Mouse (Mus musculus) CH12.LX (cell line): Measurements from ENCODE around the gene Hip1. TPM values are rescaled to one million over a fixed set of nuclear protein-coding genes. Genes with fewer than 3 reads are reported as not detected.

Source experiments
- DNase-seq: peaks from one replicate; pipeline ENCODE4 v3.0.0-alpha.2; 2013; ENCODE audit errors: extremely low read depth
- H3K27ac ChIP-seq: 2 replicates; pipeline ENCODE4 v1.5.1; 2012; ENCODE audit warnings: low read depth, mild to moderate bottlenecking, control low read depth, moderate library complexity; ENCODE audit not compliant: insufficient read depth
- H3K27me3 ChIP-seq: replicated peaks from 2 replicates; pipeline ENCODE3; 2012; ENCODE audit warnings: inconsistent platforms
- H3K36me3 ChIP-seq, 2 experiments: replicated peaks in 1 of 2; 2 replicates each; pipeline versions ENCODE3 to v1.6.1; 2012; ENCODE audit warnings: inconsistent platforms in 1 of 2, low read length in 1 of 2, mild to moderate bottlenecking in 1 of 2, mixed read lengths in 1 of 2, moderate library complexity in 1 of 2; ENCODE audit not compliant: control insufficient read depth in 1 of 2, insufficient read depth in 1 of 2
- H3K4me1 ChIP-seq, 2 experiments: 2 replicates each; pipeline ENCODE4 v1.6.1; 2012; ENCODE audit warnings: inconsistent platforms in 1 of 2, moderate library complexity in 1 of 2; ENCODE audit not compliant: insufficient read depth in 2 of 2, control insufficient read depth in 1 of 2
- H3K4me2 ChIP-seq: 2 replicates; pipeline ENCODE4 v1.6.1; 2012; ENCODE audit warnings: low read depth, mild to moderate bottlenecking, control low read depth; ENCODE audit not compliant: poor library complexity, insufficient read depth, severe bottlenecking
- H3K4me3 ChIP-seq, 3 experiments: fragments of 150-350 bp in 1 of 3; sonication (generic) in 1 of 3; replicated peaks in 1 of 3; 2 replicates each; pipeline versions ENCODE3 to v1.5.1; 2011 to 2012; ENCODE audit warnings: low read depth in 2 of 3, low read length in 2 of 3, mild to moderate bottlenecking in 2 of 3, moderate library complexity in 2 of 3, control low read depth in 1 of 3, improper control_type of control experiment in 1 of 3, inconsistent platforms in 1 of 3, mixed read lengths in 1 of 3; ENCODE audit not compliant: poor library complexity in 1 of 3
- H3K79me2 ChIP-seq: replicated peaks from 2 replicates; pipeline ENCODE4 v1.6.1; 2012; ENCODE audit warnings: mild to moderate bottlenecking, moderate library complexity; ENCODE audit not compliant: control insufficient read depth, poor library complexity, insufficient read depth, severe bottlenecking; ENCODE audit errors: extremely low read depth
- H3K9ac ChIP-seq: 2 replicates; pipeline ENCODE4 v1.6.1; 2012; ENCODE audit warnings: low read depth, mild to moderate bottlenecking, control low read depth, moderate library complexity; ENCODE audit not compliant: insufficient read depth
- H3K9me3 ChIP-seq: replicated peaks from 2 replicates; pipeline ENCODE3; 2012; ENCODE audit warnings: low read length, inconsistent platforms, mixed read lengths
- CTCF ChIP-seq, 2 experiments: IDR thresholded peaks in 1 of 2; conservative IDR thresholded peaks in 1 of 2; 2 replicates each; pipeline ENCODE4 v1.5.1; 2011 to 2012; ENCODE audit warnings: low read depth in 2 of 2, low read length in 2 of 2, improper control_type of control experiment in 1 of 2, inconsistent platforms in 1 of 2, mild to moderate bottlenecking in 1 of 2, moderate library complexity in 1 of 2
- E2F4 ChIP-seq: IDR thresholded peaks from 2 replicates; pipeline ENCODE4 v1.6.1; 2011; ENCODE audit warnings: low read depth, low read length, improper control_type of control experiment; ENCODE audit not compliant: insufficient replicate concordance
- EP300 ChIP-seq: IDR thresholded peaks from 2 replicates; pipeline ENCODE4 v1.6.1; 2011; ENCODE audit warnings: low read length, improper control_type of control experiment
- HCFC1 ChIP-seq: IDR thresholded peaks from 2 replicates; pipeline ENCODE4 v1.6.1; 2012; ENCODE audit warnings: low read depth, mild to moderate bottlenecking, inconsistent platforms, low read length, improper control_type of control experiment
- JUN ChIP-seq: IDR thresholded peaks from 2 replicates; pipeline ENCODE4 v1.6.1; 2011; ENCODE audit warnings: low read depth, mild to moderate bottlenecking, low read length, improper control_type of control experiment, moderate library complexity; ENCODE audit not compliant: insufficient read depth
- KAT2A ChIP-seq: IDR thresholded peaks from 2 replicates; pipeline ENCODE4 v1.6.1; 2012; ENCODE audit warnings: low read length, improper control_type of control experiment, inconsistent platforms; ENCODE audit not compliant: insufficient replicate concordance
- MAFK ChIP-seq: IDR thresholded peaks from 2 replicates; pipeline ENCODE4 v1.6.1; 2011; ENCODE audit warnings: low read length, improper control_type of control experiment; ENCODE audit not compliant: insufficient replicate concordance
- MAZ ChIP-seq: IDR thresholded peaks from 2 replicates; pipeline ENCODE4 v1.6.1; 2012; ENCODE audit warnings: low read depth, mild to moderate bottlenecking, inconsistent platforms, low read length, improper control_type of control experiment, moderate library complexity
- NELFE ChIP-seq: IDR thresholded peaks from 2 replicates; pipeline ENCODE4 v1.6.1; 2011; ENCODE audit warnings: low read depth, low read length, improper control_type of control experiment
- PAX5 ChIP-seq: IDR thresholded peaks from 2 replicates; pipeline ENCODE4 v1.6.1; 2012; ENCODE audit warnings: low read length, inconsistent platforms, mixed read lengths
- POLR2AphosphoS2 ChIP-seq: IDR thresholded peaks from 2 replicates; pipeline ENCODE4 v1.6.1; 2011; ENCODE audit warnings: low read depth, low read length, improper control_type of control experiment
- RAD21 ChIP-seq: IDR thresholded peaks from 2 replicates; pipeline ENCODE4 v1.6.1; 2011; ENCODE audit warnings: low read depth, mild to moderate bottlenecking, low read length, improper control_type of control experiment, moderate library complexity
- SMC3 ChIP-seq: IDR thresholded peaks from 2 replicates; pipeline ENCODE4 v1.6.1; 2011; ENCODE audit warnings: low read depth, low read length, improper control_type of control experiment
- UBTF ChIP-seq: IDR thresholded peaks from 2 replicates; pipeline ENCODE4 v1.6.1; 2012; ENCODE audit warnings: low read depth, mild to moderate bottlenecking, inconsistent platforms, low read length, improper control_type of control experiment, moderate library complexity
- dilution Hi-C: fragments of 300-500 bp; cut with MboI; formaldehyde crosslinking; loops from 2 replicates; pipeline ENCODE4 v1.14.3; 2020; ENCODE audit warnings: low sequenced_read_pairs; ENCODE audit not compliant: extremely low pct_unique_long_range_greater_than_20kb, extremely low pct_ligation_motif_present
- in situ Hi-C: fragments of 300-500 bp; cut with MboI; formaldehyde crosslinking; loops from 3 replicates; pipeline ENCODE4 v1.14.3; 2019; ENCODE audit warnings: low sequenced_read_pairs, low pct_ligation_motif_present, low pct_unique_long_range_greater_than_20kb, mixed read lengths
- polyA plus RNA-seq: library from polyadenylated mRNA; unstranded; fragments of >175 nt; gene quantifications from 2 replicates; pipeline ENCODE4 v1.2.1, GENCODE M21; 2012; ENCODE audit warnings: low read depth; ENCODE audit not compliant: insufficient read length
- total RNA-seq, 2 experiments: library from RNA; depleted of rRNA; stranded (reverse); fragments of 300-350 nt in 1 of 2; fragments of >200 nt in 1 of 2; gene quantifications; 2 replicates each; pipeline ENCODE4 v1.2.3; 2012 to 2014

The Hip1 gene
- total and polyA plus RNA-seq, 3 experiments = 2.2 to 6.4 (median 3.4) TPM

- no peak overlapping the region for H3K27ac ChIP-seq
- H3K9ac ChIP-seq = no peak overlapping the region
- in situ Hi-C loops (no loop called here), dilution Hi-C loops (no loop called here)
- H3K4me1 ChIP-seq = peaks cover 3 to 17% of the 10 kb centered on the region in 2 experiments; a peak in 3 of 4 replicates
- H3K79me2 ChIP-seq = peaks cover 17% of the 10 kb centered on the region
- no peak overlapping the region for H3K4me3 ChIP-seq
- peaks cover 10 to 16% of the 10 kb centered on the region in 2 experiments for H3K36me3 ChIP-seq
- H3K27me3 ChIP-seq = peaks cover 28% of the 10 kb centered on the region
- TF ChIP-seq CTCF (conservative IDR thresholded peaks at IDR 0.05 in 1 of 2, IDR thresholded peaks at IDR 0.05 in 1 of 2; ENCODE audit: low read depth in 2 of 2, low read length in 2 of 2) = peak; percentile 37 to 48
- TF ChIP-seq MAZ = no peak
- no peak for DNase-seq
- H3K9me3 ChIP-seq = no peaks in the 10 kb centered on the region
- H3K4me2 ChIP-seq = no peak overlapping the region
These were observed 177.1 kb downstream of the Hip1 start for GRCm38 (mm10) chr5:135367841-135368240.

DNA sequence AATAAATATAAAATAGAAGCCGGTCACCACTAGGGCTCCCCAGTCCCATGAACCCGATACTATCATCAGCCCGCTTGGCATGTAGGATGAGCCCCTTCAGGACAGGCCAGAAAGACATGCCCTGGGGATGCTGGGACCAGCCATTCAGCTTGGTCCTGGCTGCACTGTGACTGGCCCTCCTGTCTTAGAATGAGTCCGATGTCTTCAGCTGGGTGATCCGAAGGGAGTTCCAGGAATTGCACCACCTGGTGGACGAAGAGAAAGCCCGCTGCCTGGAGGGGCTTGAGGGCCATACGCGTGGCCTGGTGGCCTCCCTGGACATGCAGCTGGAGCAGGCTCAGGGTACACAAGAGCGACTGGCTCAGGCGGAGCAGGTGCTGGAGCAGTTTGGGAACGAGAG lies 181.4 kb downstream of the Hip1 start:
- H3K4me1 ChIP-seq = no peaks in the 10 kb centered on the region
- peaks cover 43% of the 10 kb centered on the region for H3K27me3 ChIP-seq
- dilution Hi-C loops (no loop called here), in situ Hi-C loops (no loop called here)
- H3K4me3 ChIP-seq = no peak overlapping the region
- no peak overlapping the region for H3K9ac ChIP-seq
- H3K4me2 ChIP-seq = no peak overlapping the region
- peaks cover 4% of the 10 kb centered on the region for H3K9me3 ChIP-seq
- H3K27ac ChIP-seq = no peak overlapping the region
- H3K79me2 ChIP-seq = no peaks in the 10 kb centered on the region
- TF ChIP-seq KAT2A (no peak), SMC3 (peak; percentile 62), UBTF (no peak), CTCF (conservative IDR thresholded peaks at IDR 0.05 in 1 of 2, IDR thresholded peaks at IDR 0.05 in 1 of 2; ENCODE audit: low read depth in 2 of 2, low read length in 2 of 2) (peak in 1 of 2 experiments; percentile 63; a peak in 3 of 4 replicates), RAD21 (peak; percentile 6), JUN (no peak), NELFE (no peak), PAX5 (no peak), MAZ (no peak)
- no peaks in the 10 kb centered on the region for H3K36me3 ChIP-seq
- DNase-seq = no peak

DNA sequence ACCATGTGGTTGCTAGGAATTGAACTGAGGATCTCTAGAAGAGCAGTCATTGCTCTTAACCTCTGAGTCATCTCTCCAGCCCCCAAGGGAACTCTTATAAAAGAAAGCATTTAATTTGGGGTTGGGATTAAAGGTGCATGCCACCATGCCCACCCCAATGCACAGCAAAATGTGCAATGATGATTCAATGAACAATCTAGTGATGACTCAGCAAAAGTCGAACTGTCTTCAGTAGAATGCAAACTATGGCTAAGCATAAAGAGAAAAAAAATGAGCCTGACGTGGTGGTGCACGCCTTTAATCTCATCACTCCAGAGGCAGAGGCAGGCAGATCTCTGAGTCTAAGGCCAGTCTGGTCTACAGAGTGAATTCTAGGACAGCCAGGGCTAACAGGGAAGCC lies 182.3 kb downstream of the Hip1 start:
- Histone ChIP-seq H3K9ac (no peak overlapping the region), H3K4me1 (no peaks in the 10 kb centered on the region), H3K27ac (no peak overlapping the region), H3K36me3 (no peaks in the 10 kb centered on the region), H3K79me2 (no peaks in the 10 kb centered on the region), H3K4me3 (no peak overlapping the region), H3K27me3 (peaks cover 44% of the 10 kb centered on the region), H3K9me3 (peaks cover 4% of the 10 kb centered on the region), H3K4me2 (no peak overlapping the region)
- TF ChIP-seq EP300 = no peak
- no peak for TF ChIP-seq E2F4
- no peak for TF ChIP-seq POLR2AphosphoS2
- peak; percentile 72 for TF ChIP-seq MAFK
- no peak for TF ChIP-seq PAX5
- TF ChIP-seq HCFC1 = no peak
- no peak for TF ChIP-seq RAD21
- dilution Hi-C loops (no loop called here), in situ Hi-C loops (no loop called here)
- DNase-seq = no peak
